Mouse (Mus musculus) kidney, adult 9 months (tissue): ENCODE measurements around the gene Nacc2.

Experiments used
- DNase-seq: peaks from one replicate; pipeline ENCODE4 v3.0.0; 2022

The Nacc2 gene

DNA sequence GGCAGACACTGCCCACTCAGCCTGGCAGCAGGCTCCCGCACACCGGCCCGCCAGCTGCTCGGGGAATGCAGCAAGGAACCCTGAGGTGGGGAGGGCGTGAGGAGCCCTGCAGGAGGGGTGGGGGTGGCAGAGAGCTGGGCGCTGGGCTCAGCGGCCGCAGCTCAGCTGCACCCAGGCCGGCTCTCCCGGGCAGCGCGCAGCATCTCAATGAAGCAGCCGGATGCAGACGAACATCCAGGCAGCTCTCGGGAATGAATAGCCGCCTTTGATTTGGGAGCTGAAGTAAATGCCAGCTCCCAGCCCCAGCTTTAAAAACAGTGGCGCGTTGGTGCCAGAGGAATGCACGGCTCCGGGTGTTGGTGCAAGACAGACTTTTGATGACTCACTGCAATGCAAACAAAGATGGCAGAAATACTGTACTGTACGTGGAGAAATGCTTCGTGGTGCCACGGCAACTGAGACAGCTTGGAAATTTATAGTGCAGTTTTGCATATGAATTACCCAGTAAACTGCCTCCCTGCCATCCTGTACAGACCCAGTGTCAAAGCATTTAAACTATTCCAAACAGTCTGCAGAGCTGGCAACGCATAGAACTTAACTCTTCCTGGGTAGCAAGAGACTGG is 31.1 kb downstream of the Nacc2 start:
- no peak for DNase-seq

DNA sequence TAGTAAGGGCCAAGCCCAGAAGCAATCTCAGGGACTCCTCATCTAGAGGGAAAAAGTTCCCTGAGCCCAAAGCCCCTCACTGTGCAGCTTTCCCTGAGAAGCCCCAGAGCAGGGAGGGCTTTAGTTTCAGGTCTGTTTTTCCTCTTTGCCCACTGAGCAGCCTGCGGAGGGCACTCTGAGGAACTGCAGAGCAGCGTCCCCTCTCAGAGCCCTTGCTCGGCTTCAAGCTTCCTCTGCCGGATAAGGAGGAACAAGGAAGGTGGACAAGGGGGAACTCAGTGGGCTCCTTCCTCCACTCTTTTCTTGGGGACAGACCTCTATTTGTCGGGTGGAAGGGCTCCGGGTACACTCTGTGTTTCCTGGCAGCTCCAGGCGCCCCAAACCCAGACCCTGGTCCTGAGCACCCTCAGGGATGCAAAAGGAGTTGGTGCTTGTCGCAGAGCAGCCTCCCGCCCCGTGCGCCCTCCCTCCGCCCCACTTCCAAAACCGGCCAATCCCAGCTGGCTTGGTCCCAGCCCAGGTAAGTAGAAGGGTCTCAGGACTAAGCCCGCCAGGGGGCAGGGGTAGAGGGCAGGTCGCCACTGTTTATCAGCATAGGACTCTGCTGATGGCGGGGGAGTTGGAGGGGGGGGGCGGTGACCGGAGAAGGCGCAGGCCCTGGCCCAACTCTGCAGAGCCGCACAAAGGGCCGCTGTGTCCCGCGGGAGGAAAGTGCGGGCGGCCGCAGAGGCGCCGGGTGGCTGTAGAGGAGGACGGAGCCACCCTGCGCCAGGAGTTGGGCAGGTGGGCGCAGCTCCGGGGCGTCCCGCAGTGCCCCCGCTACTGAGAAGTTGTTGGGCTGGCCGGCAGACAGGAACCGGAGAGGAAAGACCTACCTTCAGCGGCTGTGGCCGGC is 31.9 kb downstream of the Nacc2 start:
- no peak for DNase-seq

DNA sequence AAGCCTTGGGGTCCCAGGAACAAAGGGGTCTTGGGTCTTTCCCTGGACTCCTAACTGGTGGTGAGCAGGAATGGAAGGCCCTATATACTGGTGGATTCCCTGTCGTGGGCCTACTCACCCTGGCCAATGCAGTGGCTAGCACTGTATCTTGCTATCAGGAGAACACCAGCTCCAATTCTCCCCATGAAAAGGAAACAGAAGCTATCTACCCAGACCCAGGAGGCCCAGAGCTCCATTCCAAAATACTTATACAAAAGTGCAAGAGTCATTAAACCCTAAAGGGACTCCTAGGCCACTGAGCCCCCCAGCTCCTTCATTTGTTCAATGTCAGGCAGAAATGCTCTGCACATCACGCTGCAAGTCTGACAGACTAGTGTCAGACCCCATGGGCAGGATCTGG is 34.0 kb downstream of the Nacc2 start:
- no peak for DNase-seq

DNA sequence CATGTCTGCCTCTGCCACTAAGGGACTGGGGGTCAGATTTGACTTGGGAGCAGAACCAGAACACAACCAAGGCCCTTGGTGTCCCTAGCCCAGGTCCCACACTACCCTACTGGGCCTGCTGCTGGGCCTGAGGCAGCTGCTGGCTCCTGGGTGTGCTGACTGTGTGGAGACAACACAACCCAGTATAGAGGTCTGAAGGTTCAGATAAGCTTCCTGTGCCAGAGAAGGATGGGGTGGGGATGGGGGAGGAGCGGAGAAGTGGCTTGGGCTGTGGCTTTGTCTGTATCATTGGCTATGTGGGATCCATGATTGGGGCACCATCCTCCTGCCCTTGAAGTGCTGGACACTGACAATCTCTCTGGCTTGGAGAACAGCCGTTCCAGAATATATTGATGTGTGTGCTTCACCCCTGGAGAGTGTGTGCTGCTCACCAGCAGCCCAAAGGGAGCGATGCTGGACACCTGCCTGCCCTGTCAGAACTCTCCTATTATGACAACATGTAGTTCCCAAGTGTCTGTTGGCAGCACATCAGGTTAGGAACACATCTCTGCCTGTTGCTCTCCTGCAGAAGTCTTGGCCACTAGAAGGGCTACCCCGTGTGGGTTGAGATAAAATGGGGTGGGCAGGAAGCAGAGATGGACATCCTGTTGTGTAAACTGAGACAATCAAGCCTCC is 36.0 kb downstream of the Nacc2 start:
- no peak for DNase-seq

DNA sequence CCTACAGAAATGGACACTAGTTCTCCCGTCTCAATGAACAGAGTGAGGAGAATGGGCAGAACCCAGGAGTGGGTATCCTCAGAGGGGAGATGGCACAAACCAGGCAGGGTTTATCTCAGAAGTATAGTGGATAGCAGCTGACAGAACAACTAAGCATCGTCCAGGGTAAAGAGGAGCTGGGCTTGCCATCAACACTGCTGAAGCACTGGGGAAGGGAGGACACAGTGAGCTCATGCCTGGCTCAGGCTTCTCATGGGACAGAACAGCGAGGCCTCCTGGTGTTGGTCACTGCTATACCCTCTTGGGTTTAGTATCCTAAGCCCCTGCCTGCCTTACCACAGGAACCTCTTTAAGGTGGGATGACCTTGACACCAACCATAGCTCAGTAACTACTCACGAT is 36.5 kb downstream of the Nacc2 start:
- no peak for DNase-seq

DNA sequence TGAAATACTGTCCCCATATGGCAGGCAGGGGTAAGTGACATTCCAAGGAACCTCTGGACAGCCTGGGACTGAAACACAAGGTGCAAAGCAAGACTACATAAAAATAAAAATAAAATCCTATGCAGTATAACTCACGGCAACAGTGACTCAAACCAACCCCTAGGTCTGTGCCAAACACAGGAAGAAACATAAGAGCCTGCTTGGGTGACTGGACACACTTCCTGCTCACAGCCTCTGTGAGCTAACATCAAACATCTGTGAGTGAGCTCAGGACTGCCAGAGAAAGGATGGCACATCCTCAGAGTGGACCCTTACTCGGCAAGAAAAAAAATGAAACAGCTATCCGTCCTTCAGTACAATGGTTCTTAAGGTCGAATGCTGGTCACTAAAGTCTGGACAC is 40.1 kb downstream of the Nacc2 start:
- no peak for DNase-seq

DNA sequence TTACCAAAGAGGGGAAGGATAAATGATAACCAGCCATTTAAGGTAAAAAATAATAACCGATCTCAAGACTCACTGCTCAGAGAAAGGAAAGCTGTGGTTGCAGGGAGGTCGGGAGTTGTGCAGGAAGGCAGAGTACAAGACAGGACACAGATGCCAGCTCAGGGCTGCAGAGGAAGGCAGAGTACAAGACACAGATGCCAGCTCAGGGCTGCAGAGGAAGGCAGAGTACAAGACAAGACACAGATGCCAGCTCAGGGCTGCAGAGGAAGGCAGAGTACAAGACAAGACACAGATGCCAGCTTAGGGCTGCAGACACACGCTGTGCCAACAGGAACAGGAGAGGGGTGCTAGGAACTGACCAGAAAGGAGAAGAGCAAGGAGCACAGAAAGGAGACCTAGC is 42.2 kb downstream of the Nacc2 start:
- no peak for DNase-seq

DNA sequence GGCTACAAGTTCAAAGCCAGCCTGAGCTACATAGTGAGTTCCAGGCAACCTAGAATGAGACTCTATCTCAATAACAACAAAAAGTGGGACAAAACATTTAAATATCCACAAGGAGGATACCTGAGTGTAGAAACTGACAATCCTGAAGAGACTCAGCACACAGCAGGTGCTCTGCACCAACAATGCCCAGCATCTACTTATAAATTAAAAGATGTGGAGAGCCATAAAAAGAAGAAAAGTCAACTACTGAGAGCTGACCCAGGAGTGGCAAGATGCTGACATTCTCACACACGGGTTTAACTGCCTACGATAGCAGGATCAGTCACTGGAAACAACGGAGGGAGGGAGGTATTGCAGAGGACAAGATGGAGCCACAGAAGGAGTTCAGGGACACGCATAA is 43.6 kb downstream of the Nacc2 start:
- no peak for DNase-seq

DNA sequence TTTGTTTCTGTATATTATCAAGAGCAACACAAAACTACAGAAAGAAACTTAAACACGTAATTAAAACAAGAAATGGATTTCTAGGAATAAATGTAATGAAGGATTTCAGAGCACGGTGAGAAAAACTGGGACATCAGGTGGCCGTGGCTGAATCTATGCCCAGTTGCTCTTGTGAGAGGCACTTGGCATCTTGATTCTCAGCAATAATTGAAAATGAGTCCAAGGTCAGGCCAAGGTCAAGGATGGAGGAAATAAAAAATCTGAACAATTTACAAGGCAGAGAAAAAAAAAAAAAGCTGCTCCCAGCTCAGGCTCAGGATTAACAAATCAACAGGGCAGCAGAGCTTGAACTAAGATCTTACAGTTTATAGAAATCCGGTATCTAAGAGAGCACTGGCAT is 46.0 kb downstream of the Nacc2 start:
- DNase-seq, result no peak

DNA sequence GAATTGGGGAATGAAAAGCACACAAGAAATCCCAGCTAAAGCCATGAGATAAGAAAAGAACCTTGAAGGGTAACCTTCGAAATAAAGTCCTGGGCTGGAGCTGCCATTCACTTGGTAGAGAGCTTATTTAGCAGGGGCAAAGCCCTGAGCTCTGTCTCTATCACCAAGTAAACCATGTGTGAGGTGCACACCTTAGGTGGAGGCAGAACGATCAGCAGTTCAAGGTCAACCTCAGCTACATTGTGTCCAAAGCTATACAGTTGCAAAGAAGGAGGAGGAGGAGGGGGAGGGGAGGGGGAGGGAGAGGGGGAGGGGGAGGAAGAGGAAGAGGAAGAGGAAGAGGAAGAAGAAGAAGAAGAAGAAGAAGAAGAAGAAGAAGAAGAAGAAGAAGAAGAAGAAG is 46.9 kb downstream of the Nacc2 start:
- no peak for DNase-seq

DNA sequence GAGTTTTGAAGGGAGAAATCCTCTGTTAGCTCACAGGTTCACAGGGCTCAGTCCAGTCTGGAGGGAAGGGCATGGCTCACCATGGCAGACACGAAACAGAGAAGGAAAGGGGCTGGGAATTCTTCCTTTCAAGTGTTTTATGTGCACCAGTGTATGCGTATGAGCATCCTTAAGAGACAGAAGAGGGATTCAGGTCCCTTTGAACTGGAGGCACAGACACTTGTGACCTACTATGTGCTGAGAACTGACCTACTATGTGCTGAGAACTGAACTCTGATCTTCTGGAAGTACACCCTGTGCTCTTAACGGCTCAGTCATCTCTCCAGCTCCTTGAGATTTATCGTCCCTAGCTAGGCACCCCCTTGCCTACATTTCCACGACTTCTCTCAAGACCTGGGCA is 48.5 kb downstream of the Nacc2 start:
- no peak for DNase-seq

DNA sequence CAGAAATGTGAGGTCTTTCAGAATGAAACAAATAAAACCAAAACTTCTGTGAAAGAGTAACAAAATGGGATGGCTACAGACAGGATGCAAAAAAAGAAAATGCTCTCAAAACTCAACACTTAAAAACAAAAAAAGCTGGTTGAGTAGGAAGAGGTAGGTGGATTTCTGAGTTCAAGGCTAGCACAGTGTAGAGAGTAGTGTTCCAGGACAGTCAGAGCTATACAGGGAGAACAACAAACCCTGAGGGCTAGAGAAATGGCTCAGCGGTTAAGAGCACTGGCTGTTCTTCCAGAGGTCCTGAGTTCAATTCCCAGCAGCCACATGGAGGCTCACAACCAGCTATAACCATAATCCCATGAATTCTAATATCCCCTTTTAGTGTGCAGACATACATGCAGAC is 54.4 kb downstream of the Nacc2 start:
- no peak for DNase-seq

DNA sequence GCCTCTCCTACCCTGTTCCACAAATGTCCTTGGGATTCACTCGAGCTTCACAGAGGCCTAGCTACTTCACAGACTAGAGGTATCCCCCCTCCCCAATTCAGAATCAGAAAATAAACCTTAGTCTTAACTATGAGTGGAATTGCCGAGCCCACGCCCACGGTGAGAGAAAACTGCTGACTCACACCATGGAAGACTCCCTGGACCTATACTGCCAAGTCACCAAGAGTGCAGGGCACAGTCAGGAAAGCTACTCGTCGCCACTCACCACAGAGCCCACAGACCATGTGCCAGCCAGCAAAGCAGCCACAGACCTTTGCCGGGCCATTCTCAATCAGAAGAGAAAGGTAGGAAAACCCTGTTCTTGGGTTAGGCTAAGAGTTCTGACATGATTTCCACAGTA is 54.8 kb downstream of the Nacc2 start:
- DNase-seq, result no peak

DNA sequence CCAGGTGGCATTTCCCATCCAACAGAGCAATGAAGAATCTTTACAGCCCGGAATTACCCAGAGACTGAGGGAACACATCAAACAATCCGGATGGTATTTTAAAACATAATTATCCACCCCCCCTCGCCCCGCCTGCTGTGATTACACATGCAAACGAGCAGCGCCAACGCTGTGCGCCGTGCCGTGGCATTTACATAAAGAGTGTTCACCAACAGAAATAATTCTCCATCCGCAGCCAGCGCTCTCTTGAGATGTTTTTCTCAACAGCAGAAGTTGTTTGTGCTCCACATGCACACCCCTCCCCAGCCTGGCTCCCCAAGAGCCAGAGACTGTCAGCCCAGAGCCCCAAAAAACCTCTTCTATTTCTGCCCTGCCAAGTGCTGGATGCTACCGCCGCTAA is 56.5 kb downstream of the Nacc2 start:
- no peak for DNase-seq

DNA sequence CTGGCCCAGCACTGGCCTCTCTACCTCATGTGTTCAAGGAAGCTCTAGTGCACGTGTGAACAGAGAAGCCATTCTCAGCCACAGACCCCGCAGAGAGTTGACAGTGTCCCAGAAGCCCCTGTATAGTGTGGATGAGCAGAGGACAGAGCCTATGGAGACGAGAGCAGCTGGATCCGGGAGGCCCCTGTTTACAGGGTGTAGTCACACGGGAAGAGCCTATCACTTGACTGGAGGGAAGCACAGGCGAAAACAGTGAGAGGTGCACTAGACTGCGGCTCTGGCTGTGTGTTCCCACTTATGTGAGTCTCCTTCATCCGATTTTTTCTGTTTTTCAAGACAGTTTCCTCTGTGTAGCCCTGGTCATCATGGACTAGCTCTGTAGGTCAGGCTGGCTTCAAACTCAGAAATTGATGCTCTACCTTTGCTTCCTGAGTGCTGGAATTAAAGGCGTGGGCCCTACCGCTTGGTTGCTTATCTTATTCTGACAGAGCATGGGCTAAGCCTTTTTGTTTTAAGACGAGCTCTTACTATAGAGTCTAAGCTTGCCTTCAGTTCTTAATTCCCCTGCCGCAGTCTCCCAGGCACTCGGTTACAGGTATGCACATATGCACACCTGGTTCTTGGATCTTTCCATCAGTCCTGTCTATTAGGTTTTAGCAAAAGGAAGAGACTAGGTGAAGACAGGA is 60.1 kb downstream of the Nacc2 start:
- no peak for DNase-seq

DNA sequence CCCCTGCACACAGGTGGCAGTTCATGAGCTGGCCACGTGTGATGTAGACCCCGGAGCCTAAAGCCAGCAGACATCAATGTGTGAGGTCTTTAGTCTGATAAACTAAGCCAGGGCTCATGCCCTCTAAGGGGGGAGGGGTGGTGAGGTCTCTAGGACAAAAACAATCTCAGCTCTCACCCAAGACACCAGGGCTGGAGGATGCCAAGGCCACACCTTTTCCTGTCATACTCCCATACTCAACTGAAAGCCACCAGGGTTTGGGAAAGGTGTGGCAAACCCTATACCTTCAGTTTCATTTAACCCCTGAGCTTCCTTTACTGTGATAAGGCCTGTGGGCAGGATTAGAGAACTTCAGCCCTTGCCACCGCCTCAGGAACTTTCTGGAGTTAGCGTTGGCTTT is 60.8 kb downstream of the Nacc2 start:
- no peak for DNase-seq

DNA sequence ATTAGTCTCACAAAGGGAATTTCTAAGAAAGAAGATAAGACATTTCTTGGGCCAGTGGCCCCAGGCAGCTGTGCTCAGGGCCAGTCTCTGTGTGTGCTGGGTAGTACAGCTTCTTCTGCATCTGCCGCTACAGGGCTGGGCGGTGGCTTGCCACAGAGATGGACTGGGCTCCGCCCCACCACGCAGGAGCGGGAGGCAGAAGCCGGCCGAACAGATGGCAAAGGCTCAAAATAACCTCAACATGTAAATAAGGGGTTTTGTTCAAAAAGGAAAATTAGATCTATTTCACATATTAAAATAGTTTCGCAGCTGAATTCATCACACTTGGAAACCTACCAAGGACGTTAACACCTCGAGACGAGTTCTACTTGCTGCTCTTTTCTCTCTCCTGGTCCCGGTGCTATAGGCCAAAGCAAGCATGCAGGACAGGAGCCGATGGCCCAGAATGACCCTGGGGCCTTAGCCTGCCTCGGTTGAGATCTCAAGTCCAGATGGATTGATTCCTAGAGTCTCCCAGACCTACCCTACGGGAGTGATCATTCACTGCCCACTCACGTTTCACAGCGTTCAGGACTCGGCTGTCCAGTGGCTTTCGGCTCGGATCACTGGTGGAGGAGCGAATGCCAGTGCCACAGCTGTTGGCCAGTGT is 61.9 kb downstream of the Nacc2 start:
- no peak for DNase-seq

DNA sequence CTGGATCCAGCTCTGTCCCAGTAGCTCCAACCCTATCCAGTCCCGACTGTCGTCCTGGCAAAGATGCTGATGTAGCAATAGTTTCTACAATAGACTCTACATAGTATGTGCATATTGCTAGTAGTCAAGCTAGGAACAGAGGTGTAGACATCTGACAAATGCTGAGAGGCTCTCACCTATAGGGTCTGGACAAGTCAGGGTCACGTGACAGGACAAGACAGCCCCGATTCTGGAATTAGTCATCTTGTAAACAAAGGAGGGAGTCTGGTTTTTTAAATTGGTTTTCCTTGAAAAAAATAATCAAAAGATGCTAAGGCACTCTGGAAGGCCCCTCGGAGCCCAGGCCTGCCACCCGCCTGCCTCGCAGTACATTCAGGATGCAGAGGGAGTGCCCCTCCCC is 66.0 kb downstream of the Nacc2 start:
- DNase-seq, result no peak

DNA sequence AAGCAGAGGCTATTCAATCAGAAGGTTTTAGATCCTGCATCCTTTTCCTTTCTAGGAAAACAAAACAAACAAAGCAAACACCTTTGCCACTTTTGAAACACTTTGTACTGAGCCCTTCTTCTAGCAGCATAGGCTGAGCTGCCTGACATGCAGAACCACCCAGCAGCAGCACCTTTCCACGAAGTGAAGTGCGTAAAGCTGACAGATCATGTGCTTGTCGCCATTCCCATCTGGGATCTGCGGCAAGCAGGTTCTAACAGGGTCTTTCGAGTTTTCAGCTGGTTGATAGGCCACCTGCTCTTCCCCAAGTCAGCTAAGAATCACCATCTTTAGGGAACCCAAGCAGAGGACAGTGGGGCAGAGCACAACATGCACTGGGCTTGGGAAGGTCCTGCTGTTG is 66.8 kb downstream of the Nacc2 start:
- DNase-seq, result no peak

DNA sequence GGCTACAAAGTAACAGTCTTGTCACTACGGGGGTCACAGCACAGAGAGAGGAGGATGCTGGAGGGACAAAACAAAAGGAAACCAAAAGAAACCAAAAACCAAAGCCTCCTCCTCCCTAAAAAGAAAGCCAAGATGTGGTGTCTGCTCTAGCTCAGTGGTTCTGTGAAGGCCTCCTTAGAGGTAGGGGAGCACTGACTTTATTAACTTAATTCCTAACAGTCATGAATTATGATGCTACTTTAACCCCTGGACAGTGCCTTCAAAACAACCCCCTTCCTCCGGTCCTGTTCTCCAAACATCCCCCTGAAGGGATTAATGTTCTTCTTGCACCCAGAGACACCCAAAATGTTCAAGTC is 67.3 kb downstream of the Nacc2 start:
- no peak for DNase-seq

DNA sequence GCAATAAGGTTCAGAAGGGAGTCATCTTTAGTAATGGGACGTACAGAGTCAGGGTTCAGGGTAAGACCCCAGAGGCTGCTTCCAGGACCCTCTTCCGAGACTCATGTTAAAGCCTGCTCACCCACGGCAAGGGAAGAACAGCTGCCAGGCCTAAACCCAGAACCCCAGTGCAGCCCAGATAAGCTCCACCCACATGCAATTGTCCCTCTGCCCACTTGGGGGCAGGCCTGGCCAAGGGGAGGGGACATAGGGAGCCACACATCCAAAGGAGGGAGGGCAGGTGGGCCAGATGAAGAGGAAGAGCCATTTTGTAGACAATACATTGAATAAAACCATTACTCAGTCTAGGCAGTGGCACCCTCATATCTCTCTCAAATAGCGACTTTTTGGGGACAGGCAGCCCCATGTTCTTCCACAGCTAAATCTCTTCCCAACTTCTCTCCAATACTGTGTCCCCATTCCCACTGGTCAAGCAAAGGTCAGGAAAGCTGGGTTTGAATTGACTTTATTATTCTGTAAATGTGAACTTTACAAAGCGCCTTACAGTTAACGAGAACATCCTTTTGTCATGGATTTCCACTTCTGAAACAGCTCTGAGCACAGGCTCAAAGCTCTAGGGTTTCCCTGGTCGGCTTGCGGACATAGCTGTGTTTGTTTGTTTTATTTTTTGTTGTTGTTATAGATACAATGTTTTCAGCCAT is 67.8 kb downstream of the Nacc2 start:
- DNase-seq, result peak; percentile 75

DNA sequence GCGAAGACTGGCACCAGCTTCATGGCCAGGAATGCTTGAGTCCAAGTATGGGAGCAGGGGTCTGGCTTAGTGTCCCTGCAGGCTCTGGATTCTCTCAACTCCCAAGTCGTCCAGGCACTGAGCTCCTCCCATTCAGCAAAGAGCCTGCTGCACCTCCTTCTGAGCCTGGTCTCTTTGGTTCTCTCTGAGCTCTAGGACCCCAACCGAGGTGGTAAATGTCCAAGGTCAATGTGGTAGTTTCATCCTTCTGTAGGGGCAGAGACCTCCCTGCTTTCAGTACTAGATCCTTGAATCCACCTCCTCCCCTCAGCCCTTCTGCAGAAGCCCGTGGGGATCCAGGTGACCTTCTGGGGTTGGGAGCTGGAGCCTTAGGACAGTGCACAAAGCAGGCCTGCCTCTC is 70.2 kb downstream of the Nacc2 start:
- no peak for DNase-seq

DNA sequence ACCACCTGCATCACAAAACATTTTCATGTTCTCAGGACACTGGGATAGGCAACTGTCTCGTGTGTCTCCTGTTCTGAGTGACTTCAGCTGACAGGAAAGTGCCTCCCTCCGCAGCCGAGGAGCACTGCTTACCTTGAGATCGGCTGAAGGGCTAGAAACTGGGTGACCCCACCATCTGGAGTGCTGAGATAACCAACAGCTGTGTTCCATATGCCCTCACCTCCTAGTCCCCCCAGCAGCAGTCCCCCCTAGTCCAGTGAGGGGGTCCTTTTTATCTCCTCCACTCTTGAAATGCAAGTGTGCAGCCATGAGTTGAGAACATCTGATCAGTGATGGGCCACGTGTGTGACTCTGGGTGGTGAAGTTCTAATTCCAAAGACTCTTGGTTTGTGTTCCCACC is 74.2 kb downstream of the Nacc2 start:
- no peak for DNase-seq
